Mouse (Mus musculus) heart, embryonic 16.5 days (tissue): ENCODE measurements around the gene Optc. TPM values are rescaled to one million over a fixed set of nuclear protein-coding genes. Genes with fewer than 3 reads are reported as not detected.

ENCODE experiments used
- polyA plus RNA-seq: library from polyadenylated mRNA; unstranded; fragments of >200 nt; fragmentation: Nextera tagmentation; extraction: Ambion mirVana; gene quantifications from 2 replicates; pipeline ENCODE4 v1.2.1, GENCODE M21; 2015

The Optc gene
- polyA plus RNA-seq, 1 experiment from 2014 or later = 0.28 TPM

Other genes with a start within 250 kb of the Optc start
- gene Zbed6, start 247.1 kb downstream of the Optc start, polyA plus RNA-seq = not detected in 2 replicates
- gene Gm38394, start 246.7 kb downstream of the Optc start, polyA plus RNA-seq = 3.5 TPM in 2 replicates
- 1.2 and 3.2 TPM in 2 replicates for gene Lax1, start 217.9 kb downstream of the Optc start, polyA plus RNA-seq
- 10.3 and 11.0 TPM in 2 replicates for gene Atp2b4, start 107.0 kb downstream of the Optc start, polyA plus RNA-seq
- gene Prelp, start 13.4 kb upstream of the Optc start, polyA plus RNA-seq = 4.4 and 5.6 TPM in 2 replicates
- 23.6 and 29.5 TPM in 2 replicates for gene Fmod, start 129.3 kb upstream of the Optc start, polyA plus RNA-seq
- gene Btg2, start 171.1 kb upstream of the Optc start, polyA plus RNA-seq = 49.5 and 50.9 TPM in 2 replicates
- 0.31 and 0.46 TPM in 2 replicates for gene Chit1, start 203.2 kb upstream of the Optc start, polyA plus RNA-seq